Mouse (Mus musculus) limb, embryonic 13.5 days (tissue): Measurements from ENCODE around the gene Gm20388. TPM values are rescaled to one million over a fixed set of nuclear protein-coding genes. Genes with fewer than 3 reads are reported as not detected.
"Not testable (repeated sequence)": the region's sequence is repeated elsewhere in the genome, so short reads cannot be mapped to it uniquely, and the experiment has no call there.

ENCODE experiments used
- ATAC-seq: fragments of 200-750 bp; cut with Nextera tagmentation; 2 replicates; pipeline ENCODE4 v1.8.0; 2017; ENCODE audit warnings: low read depth, moderate number of reproducible peaks, moderate TSS enrichment; ENCODE audit not compliant: low FRiP score
- H3K27ac ChIP-seq: fragments of 300-500 bp; sonication (generic); 2 replicates; pipeline ENCODE4 v1.5.1; 2015; ENCODE audit warnings: inconsistent platforms, mild to moderate bottlenecking, moderate library complexity
- H3K27me3 ChIP-seq: fragments of 300-500 bp; sonication (generic); 2 replicates; pipeline ENCODE4 v1.6.1; 2015; ENCODE audit warnings: mild to moderate bottlenecking, inconsistent platforms
- H3K36me3 ChIP-seq: fragments of 300-500 bp; sonication (generic); 2 replicates; pipeline ENCODE4 v1.6.1; 2015; ENCODE audit warnings: inconsistent platforms, mild to moderate bottlenecking, moderate library complexity
- H3K4me1 ChIP-seq: fragments of 300-500 bp; sonication (generic); 2 replicates; pipeline ENCODE4 v1.6.1; 2015; ENCODE audit warnings: inconsistent platforms
- H3K4me2 ChIP-seq: fragments of 300-500 bp; sonication (generic); replicated peaks from 2 replicates; pipeline ENCODE4 v1.6.1; 2015; ENCODE audit warnings: inconsistent platforms, mild to moderate bottlenecking, moderate library complexity
- H3K4me3 ChIP-seq: fragments of 300-500 bp; sonication (generic); 2 replicates; pipeline ENCODE4 v1.5.1; 2015; ENCODE audit warnings: moderate library complexity, mild to moderate bottlenecking, inconsistent platforms
- H3K9ac ChIP-seq: fragments of 300-500 bp; sonication (generic); 2 replicates; pipeline ENCODE4 v1.6.1; 2015; ENCODE audit warnings: mild to moderate bottlenecking, inconsistent platforms
- H3K9me3 ChIP-seq: fragments of 300-500 bp; sonication (generic); 2 replicates; pipeline ENCODE4 v1.6.1; 2016; ENCODE audit warnings: inconsistent platforms
- WGBS: fragments of 180-500 bp; shearing (Covaris S2); methylation state at CpG from one replicate; pipeline ENCODE4 v1.1.7; 2015; 5-methylcytosine and 5-hydroxymethylcytosine counted together
- polyA plus RNA-seq: library from polyadenylated mRNA; unstranded; fragments of >200 nt; fragmentation: Nextera tagmentation; extraction: Ambion mirVana; gene quantifications from 2 replicates; pipeline ENCODE4 v1.2.1, GENCODE M21; 2015

Gm20388 gene
- polyA plus RNA-seq, 1 experiment from 2014 or later = 7.1 TPM

- Histone ChIP-seq H3K4me3 (no peak overlapping the region), H3K9ac (peak overlapping the region; percentile 31; the same call in 1 of the 2 replicates), H3K27me3 (no peaks in the 10 kb centered on the region), H3K36me3 (no peaks in the 10 kb centered on the region), H3K4me1 (peaks cover 13% of the 10 kb centered on the region), H3K4me2 (no peak overlapping the region), H3K9me3 (no peaks in the 10 kb centered on the region), H3K27ac (no peak overlapping the region)
- no peak for ATAC-seq
- 92% methylated on average over 17 of the region's 17 CpGs for WGBS
Observed at GRCm38 (mm10) chr8:122623844-122624642, 2713.4 kb downstream of the Gm20388 start.

- Histone ChIP-seq H3K27ac (no peak overlapping the region), H3K36me3 (no peaks in the 10 kb centered on the region), H3K9ac (no peak overlapping the region), H3K4me2 (no peak overlapping the region), H3K4me1 (peaks cover 7% of the 10 kb centered on the region), H3K4me3 (no peak overlapping the region), H3K27me3 (no peaks in the 10 kb centered on the region), H3K9me3 (no peaks in the 10 kb centered on the region)
- WGBS = 68% methylated on average over 5 of the region's 5 CpGs
- ATAC-seq = no peak
Observed at GRCm38 (mm10) chr8:122624653-122625052, 2714.0 kb downstream of the Gm20388 start.

GRCm38 (mm10) chr8:122625811-122626210, 2715.2 kb downstream of the Gm20388 start:
- Histone ChIP-seq H3K4me2 (no peak overlapping the region), H3K9ac (no peak overlapping the region), H3K36me3 (no peaks in the 10 kb centered on the region), H3K4me1 (no peaks in the 10 kb centered on the region), H3K4me3 (no peak overlapping the region), H3K27me3 (peaks cover 4% of the 10 kb centered on the region; the same call in 1 of the 2 replicates), H3K27ac (no peak overlapping the region), H3K9me3 (no peaks in the 10 kb centered on the region)
- no peak for ATAC-seq
- WGBS = 70% methylated on average over 9 of the region's 9 CpGs

GRCm38 (mm10) chr8:122626896-122627295, 2716.3 kb downstream of the Gm20388 start:
- H3K36me3 ChIP-seq = no peaks in the 10 kb centered on the region
- H3K9ac ChIP-seq = no peak overlapping the region
- H3K27ac ChIP-seq = no peak overlapping the region
- no peak overlapping the region for H3K4me3 ChIP-seq
- no peak overlapping the region for H3K4me2 ChIP-seq
- peaks cover 4% of the 10 kb centered on the region; the same call in 1 of the 2 replicates for H3K27me3 ChIP-seq
- 79% methylated on average over 2 of the region's 2 CpGs for WGBS
- no peak for ATAC-seq
- no peaks in the 10 kb centered on the region for H3K4me1 ChIP-seq
- H3K9me3 ChIP-seq = no peaks in the 10 kb centered on the region

GRCm38 (mm10) chr8:122629388-122629787, 2718.7 kb downstream of the Gm20388 start:
- WGBS = 43% methylated on average over 10 of the region's 10 CpGs
- H3K36me3 ChIP-seq = peaks cover 15% of the 10 kb centered on the region
- no peak for ATAC-seq
- no peak overlapping the region for H3K4me3 ChIP-seq
- H3K4me2 ChIP-seq = no peak overlapping the region
- H3K4me1 ChIP-seq = no peaks in the 10 kb centered on the region
- H3K27me3 ChIP-seq = peaks cover 4% of the 10 kb centered on the region; the same call in 1 of the 2 replicates
- H3K9ac ChIP-seq = no peak overlapping the region
- H3K27ac ChIP-seq = no peak overlapping the region
- no peaks in the 10 kb centered on the region for H3K9me3 ChIP-seq

GRCm38 (mm10) chr8:122630696-122631095, 2720.1 kb downstream of the Gm20388 start:
- H3K9me3 ChIP-seq = no peaks in the 10 kb centered on the region
- no peak for ATAC-seq
- H3K4me3 ChIP-seq = no peak overlapping the region
- peak overlapping the region; percentile 31; the same call in 1 of the 2 replicates for H3K9ac ChIP-seq
- H3K27ac ChIP-seq = no peak overlapping the region
- peaks cover 4% of the 10 kb centered on the region; the same call in 1 of the 2 replicates for H3K27me3 ChIP-seq
- WGBS = 55% methylated on average over 22 of the region's 22 CpGs
- H3K4me1 ChIP-seq = peaks cover under 1% of the 10 kb centered on the region; the same call in 1 of the 2 replicates
- peaks cover 26% of the 10 kb centered on the region for H3K36me3 ChIP-seq
- no peak overlapping the region; the same call in 1 of the 2 replicates for H3K4me2 ChIP-seq

GRCm38 (mm10) chr8:122632134-122632533, 2721.5 kb downstream of the Gm20388 start:
- not testable (repeated sequence) for H3K27me3 ChIP-seq, H3K4me3 ChIP-seq, H3K9me3 ChIP-seq, ATAC-seq, H3K9ac ChIP-seq, H3K4me2 ChIP-seq, H3K27ac ChIP-seq
- 81% methylated on average over 3 of the region's 3 CpGs for WGBS
- H3K4me1 ChIP-seq = peaks cover 12% of the 10 kb centered on the region; the same call in 1 of the 2 replicates
- H3K36me3 ChIP-seq = peaks cover 26% of the 10 kb centered on the region

- Histone ChIP-seq H3K4me2 (no peak overlapping the region), H3K27ac (no peak overlapping the region), H3K27me3 (peaks cover 4% of the 10 kb centered on the region; the same call in 1 of the 2 replicates), H3K4me3 (no peak overlapping the region), H3K36me3 (peaks cover 30% of the 10 kb centered on the region), H3K9me3 (no peaks in the 10 kb centered on the region), H3K4me1 (peaks cover 12% of the 10 kb centered on the region), H3K9ac (no peak overlapping the region)
- WGBS = 94% methylated on average over 14 of the region's 14 CpGs
- no peak for ATAC-seq
Observed at GRCm38 (mm10) chr8:122633205-122633604, 2722.6 kb downstream of the Gm20388 start.

GRCm38 (mm10) chr8:122635878-122636802, 2725.5 kb downstream of the Gm20388 start:
- Histone ChIP-seq H3K9me3 (no peaks in the 10 kb centered on the region), H3K4me2 (no peak overlapping the region), H3K27ac (no peak overlapping the region), H3K4me3 (no peak overlapping the region), H3K27me3 (no peaks in the 10 kb centered on the region), H3K36me3 (peaks cover 30% of the 10 kb centered on the region), H3K4me1 (peaks cover 40% of the 10 kb centered on the region), H3K9ac (no peak overlapping the region)
- 42% methylated on average over 14 of the region's 14 CpGs for WGBS
- ATAC-seq = no peak

- 0 out of 2 replicates have a peak, but pooled peaks have one; percentile 8 for ATAC-seq
- H3K27ac ChIP-seq = no peak overlapping the region
- peaks cover 46% of the 10 kb centered on the region for H3K4me1 ChIP-seq
Observed at GRCm38 (mm10) chr8:122636803-122637175, 2726.1 kb downstream of the Gm20388 start.

GRCm38 (mm10) chr8:122637230-122637629, 2726.6 kb downstream of the Gm20388 start:
- Histone ChIP-seq H3K27ac (no peak overlapping the region), H3K4me2 (no peak overlapping the region), H3K27me3 (no peaks in the 10 kb centered on the region), H3K36me3 (peaks cover 30% of the 10 kb centered on the region), H3K9me3 (no peaks in the 10 kb centered on the region), H3K9ac (no peak overlapping the region), H3K4me1 (peaks cover 51% of the 10 kb centered on the region), H3K4me3 (no peak overlapping the region)
- ATAC-seq = no peak
- WGBS = 91% methylated on average over 9 of the region's 9 CpGs

More at GRCm38 (mm10) chr8:122636803-122637175, 2726.1 kb downstream of the Gm20388 start:
- H3K9ac ChIP-seq = no peak overlapping the region
- no peak overlapping the region for H3K4me3 ChIP-seq
- 53% methylated on average over 9 of the region's 9 CpGs for WGBS
- H3K4me2 ChIP-seq = no peak overlapping the region
- H3K27me3 ChIP-seq = no peaks in the 10 kb centered on the region
- H3K36me3 ChIP-seq = peaks cover 30% of the 10 kb centered on the region
- H3K9me3 ChIP-seq = no peaks in the 10 kb centered on the region

GRCm38 (mm10) chr8:122638601-122639000, 2728.0 kb downstream of the Gm20388 start:
- no peak overlapping the region for H3K4me3 ChIP-seq
- H3K9ac ChIP-seq = no peak overlapping the region
- H3K27ac ChIP-seq = no peak overlapping the region; the same call in 1 of the 2 replicates
- no peak overlapping the region for H3K4me2 ChIP-seq
- 72% methylated on average over 16 of the region's 16 CpGs for WGBS
- peaks cover 52% of the 10 kb centered on the region for H3K4me1 ChIP-seq
- H3K9me3 ChIP-seq = no peaks in the 10 kb centered on the region
- ATAC-seq = no peak
- H3K36me3 ChIP-seq = peaks cover 22% of the 10 kb centered on the region
- no peaks in the 10 kb centered on the region for H3K27me3 ChIP-seq
